Mouse (Mus musculus) hindbrain, embryonic 13.5 days (tissue): ENCODE results near the gene Inka2. TPM values are rescaled to one million over a fixed set of nuclear protein-coding genes. Genes with fewer than 3 reads are reported as not detected.

Experiments
- ATAC-seq: fragments of 200-750 bp; cut with Nextera tagmentation; 2 replicates; pipeline ENCODE4 v1.8.0; 2017; ENCODE audit warnings: moderate TSS enrichment; ENCODE audit not compliant: low FRiP score
- H3K27ac ChIP-seq: fragments of 300-500 bp; sonication (generic); 2 replicates; pipeline ENCODE4 v1.5.1; 2015; ENCODE audit warnings: inconsistent platforms, mild to moderate bottlenecking, moderate library complexity
- H3K27me3 ChIP-seq: fragments of 300-500 bp; sonication (generic); 2 replicates; pipeline ENCODE4 v1.6.1; 2015; ENCODE audit warnings: mild to moderate bottlenecking, inconsistent platforms
- H3K36me3 ChIP-seq: fragments of 300-500 bp; sonication (generic); 2 replicates; pipeline ENCODE4 v1.6.1; 2015; ENCODE audit warnings: mild to moderate bottlenecking, inconsistent platforms
- H3K4me1 ChIP-seq: fragments of 300-500 bp; sonication (generic); replicated peaks from 2 replicates; pipeline ENCODE4 v1.6.1; 2015; ENCODE audit warnings: inconsistent platforms
- H3K4me2 ChIP-seq: fragments of 300-500 bp; sonication (generic); 2 replicates; pipeline ENCODE4 v1.6.1; 2015; ENCODE audit warnings: inconsistent platforms, mild to moderate bottlenecking, moderate library complexity
- H3K4me3 ChIP-seq: fragments of 300-500 bp; sonication (generic); 2 replicates; pipeline ENCODE4 v1.5.1; 2015; ENCODE audit warnings: mild to moderate bottlenecking, inconsistent platforms
- H3K9ac ChIP-seq: fragments of 300-500 bp; sonication (generic); 2 replicates; pipeline ENCODE4 v1.6.1; 2015; ENCODE audit warnings: mild to moderate bottlenecking, inconsistent platforms
- H3K9me3 ChIP-seq: fragments of 300-500 bp; sonication (generic); 2 replicates; pipeline ENCODE4 v1.6.1; 2016; ENCODE audit warnings: inconsistent platforms
- WGBS: fragments of 180-500 bp; shearing (Covaris S2); methylation state at CpG from one replicate; pipeline ENCODE4 v1.1.7; 2015; 5-methylcytosine and 5-hydroxymethylcytosine counted together
- polyA plus RNA-seq: library from polyadenylated mRNA; unstranded; fragments of >200 nt; fragmentation: Nextera tagmentation; extraction: Ambion mirVana; gene quantifications from 2 replicates; pipeline ENCODE4 v1.2.1, GENCODE M21; 2015

Gene Inka2
- 4.8 and 5.2 TPM in 2 replicates for polyA plus RNA-seq

GRCm38 (mm10) chr3:105704031-105705008 is at the start of gene Inka2:
Gene Inka2, plus strand, starts transcription at chr3:105704599.
- H3K36me3 ChIP-seq, result no peaks in the 10 kb centered on the region
- peak within 1 kb of the TSS; percentile 79 for H3K9ac ChIP-seq
- H3K4me1 ChIP-seq, result peaks cover 38% of the 10 kb centered on the region
- H3K4me3 ChIP-seq, result peak within 1 kb of the TSS; percentile 56
- H3K4me2 ChIP-seq, result peak within 1 kb of the TSS; percentile 99
- 2% methylated on average over 39 of the region's 43 CpGs for WGBS
- peaks cover 48% of the 10 kb centered on the region for H3K27me3 ChIP-seq
- H3K27ac ChIP-seq, result peak within 1 kb of the TSS; percentile 66
- ATAC-seq, result peak; percentile 96
- no peaks in the 10 kb centered on the region for H3K9me3 ChIP-seq

GRCm38 (mm10) chr3:105655031-105655585 is 49.3 kb upstream of the Inka2 start:
- no peak overlapping the region for H3K9ac ChIP-seq
- 94% methylated on average over 11 of the region's 11 CpGs for WGBS
- H3K4me1 ChIP-seq, result no peaks in the 10 kb centered on the region
- no peaks in the 10 kb centered on the region for H3K9me3 ChIP-seq
- no peak overlapping the region for H3K4me3 ChIP-seq
- no peak overlapping the region for H3K4me2 ChIP-seq
- no peaks in the 10 kb centered on the region for H3K27me3 ChIP-seq
- H3K27ac ChIP-seq, result no peak overlapping the region
- ATAC-seq, result no peak
- H3K36me3 ChIP-seq, result no peaks in the 10 kb centered on the region

GRCm38 (mm10) chr3:105660530-105660929 is 43.9 kb upstream of the Inka2 start:
- no peak overlapping the region for H3K9ac ChIP-seq
- H3K4me3 ChIP-seq, result no peak overlapping the region
- no peaks in the 10 kb centered on the region for H3K4me1 ChIP-seq
- H3K36me3 ChIP-seq, result 0 out of 2 replicates have a peak, but pooled peaks cover 3% of the 10 kb centered on the region
- 76% methylated on average over 2 of the region's 2 CpGs for WGBS
- ATAC-seq, result no peak
- H3K27ac ChIP-seq, result no peak overlapping the region
- H3K9me3 ChIP-seq, result no peaks in the 10 kb centered on the region
- no peaks in the 10 kb centered on the region for H3K27me3 ChIP-seq
- H3K4me2 ChIP-seq, result no peak overlapping the region

GRCm38 (mm10) chr3:105663043-105663442 is 41.4 kb upstream of the Inka2 start:
- H3K4me3 ChIP-seq, result no peak overlapping the region
- H3K36me3 ChIP-seq, result 0 out of 2 replicates have a peak, but pooled peaks cover 3% of the 10 kb centered on the region
- no peak overlapping the region for H3K9ac ChIP-seq
- ATAC-seq, result no peak
- no peak overlapping the region for H3K27ac ChIP-seq
- no peaks in the 10 kb centered on the region for H3K27me3 ChIP-seq
- H3K9me3 ChIP-seq, result no peaks in the 10 kb centered on the region
- H3K4me1 ChIP-seq, result no peaks in the 10 kb centered on the region
- no peak overlapping the region for H3K4me2 ChIP-seq
- WGBS, result 81% methylated on average over 8 of the region's 8 CpGs

GRCm38 (mm10) chr3:105665105-105665765 is 39.2 kb upstream of the Inka2 start:
- Histone ChIP-seq H3K4me1 (no peaks in the 10 kb centered on the region), H3K4me3 (no peak overlapping the region), H3K27me3 (no peaks in the 10 kb centered on the region), H3K9ac (no peak overlapping the region), H3K36me3 (peaks cover 8% of the 10 kb centered on the region; the same call in 1 of the 2 replicates), H3K9me3 (no peaks in the 10 kb centered on the region), H3K4me2 (no peak overlapping the region), H3K27ac (no peak overlapping the region)
- 85% methylated on average over 9 of the region's 9 CpGs for WGBS
- no peak for ATAC-seq

- Histone ChIP-seq H3K36me3 (peaks cover 8% of the 10 kb centered on the region; the same call in 1 of the 2 replicates), H3K9me3 (no peaks in the 10 kb centered on the region), H3K27ac (no peak overlapping the region), H3K4me1 (no peaks in the 10 kb centered on the region), H3K4me3 (no peak overlapping the region), H3K9ac (no peak overlapping the region), H3K27me3 (no peaks in the 10 kb centered on the region), H3K4me2 (no peak overlapping the region)
- no peak for ATAC-seq
- whole genome bisulfite sequencing, result 74% methylated on average over 4 of the region's 4 CpGs
Measured at GRCm38 (mm10) chr3:105666996-105667523, 37.3 kb upstream of the Inka2 start.

- H3K9me3 ChIP-seq, result no peaks in the 10 kb centered on the region
- WGBS, result 46% methylated on average over 9 of the region's 9 CpGs
- H3K4me1 ChIP-seq, result no peaks in the 10 kb centered on the region
- peaks cover 8% of the 10 kb centered on the region; the same call in 1 of the 2 replicates for H3K36me3 ChIP-seq
- no peak overlapping the region for H3K4me2 ChIP-seq
- no peak overlapping the region for H3K9ac ChIP-seq
- no peaks in the 10 kb centered on the region for H3K27me3 ChIP-seq
- H3K4me3 ChIP-seq, result no peak overlapping the region
- no peak overlapping the region for H3K27ac ChIP-seq
- ATAC-seq, result no peak
Measured at GRCm38 (mm10) chr3:105668161-105668560, 36.2 kb upstream of the Inka2 start.

GRCm38 (mm10) chr3:105669776-105670175 is 34.6 kb upstream of the Inka2 start:
- Histone ChIP-seq H3K36me3 (peaks cover 8% of the 10 kb centered on the region; the same call in 1 of the 2 replicates), H3K27ac (no peak overlapping the region), H3K4me3 (no peak overlapping the region), H3K9ac (no peak overlapping the region), H3K4me1 (no peaks in the 10 kb centered on the region), H3K4me2 (no peak overlapping the region), H3K27me3 (no peaks in the 10 kb centered on the region), H3K9me3 (no peaks in the 10 kb centered on the region)
- WGBS, result 90% methylated on average over 3 of the region's 3 CpGs
- no peak for ATAC-seq

GRCm38 (mm10) chr3:105670801-105671200 is 33.6 kb upstream of the Inka2 start:
- Histone ChIP-seq H3K4me3 (no peak overlapping the region), H3K9me3 (no peaks in the 10 kb centered on the region), H3K27ac (no peak overlapping the region), H3K36me3 (peaks cover 5% of the 10 kb centered on the region; the same call in 1 of the 2 replicates), H3K4me2 (no peak overlapping the region), H3K9ac (no peak overlapping the region), H3K27me3 (no peaks in the 10 kb centered on the region), H3K4me1 (no peaks in the 10 kb centered on the region)
- ATAC-seq, result no peak
- 84% methylated on average over 1 of the region's 1 CpGs for WGBS

- ATAC-seq, result peak; percentile 75
- H3K27me3 ChIP-seq, result no peaks in the 10 kb centered on the region
- H3K4me1 ChIP-seq, result no peaks in the 10 kb centered on the region
- no peak overlapping the region for H3K4me2 ChIP-seq
- 25% methylated on average over 7 of the region's 7 CpGs for WGBS
- no peak overlapping the region for H3K27ac ChIP-seq
- no peak overlapping the region for H3K9ac ChIP-seq
- H3K36me3 ChIP-seq, result peaks cover 32% of the 10 kb centered on the region
- H3K4me3 ChIP-seq, result no peak overlapping the region
- H3K9me3 ChIP-seq, result no peaks in the 10 kb centered on the region
Measured at GRCm38 (mm10) chr3:105674595-105675218, 29.7 kb upstream of the Inka2 start.

GRCm38 (mm10) chr3:105675932-105676331 is 28.5 kb upstream of the Inka2 start:
- no peaks in the 10 kb centered on the region for H3K27me3 ChIP-seq
- no peaks in the 10 kb centered on the region for H3K4me1 ChIP-seq
- ATAC-seq, result no peak
- H3K9ac ChIP-seq, result no peak overlapping the region
- no peaks in the 10 kb centered on the region for H3K9me3 ChIP-seq
- H3K27ac ChIP-seq, result no peak overlapping the region
- WGBS, result 55% methylated on average over 2 of the region's 2 CpGs
- H3K36me3 ChIP-seq, result peaks cover 33% of the 10 kb centered on the region
- no peak overlapping the region for H3K4me2 ChIP-seq
- no peak overlapping the region for H3K4me3 ChIP-seq
